Mouse (Mus musculus): ENCODE measurements around the gene Rras. TPM values are rescaled to one million over a fixed set of nuclear protein-coding genes. Genes with fewer than 3 reads are reported as not detected.

Rras gene
- total RNA-seq, 2 experiments from 2014 or later, result 12.4 to 13.1 TPM

DNA sequence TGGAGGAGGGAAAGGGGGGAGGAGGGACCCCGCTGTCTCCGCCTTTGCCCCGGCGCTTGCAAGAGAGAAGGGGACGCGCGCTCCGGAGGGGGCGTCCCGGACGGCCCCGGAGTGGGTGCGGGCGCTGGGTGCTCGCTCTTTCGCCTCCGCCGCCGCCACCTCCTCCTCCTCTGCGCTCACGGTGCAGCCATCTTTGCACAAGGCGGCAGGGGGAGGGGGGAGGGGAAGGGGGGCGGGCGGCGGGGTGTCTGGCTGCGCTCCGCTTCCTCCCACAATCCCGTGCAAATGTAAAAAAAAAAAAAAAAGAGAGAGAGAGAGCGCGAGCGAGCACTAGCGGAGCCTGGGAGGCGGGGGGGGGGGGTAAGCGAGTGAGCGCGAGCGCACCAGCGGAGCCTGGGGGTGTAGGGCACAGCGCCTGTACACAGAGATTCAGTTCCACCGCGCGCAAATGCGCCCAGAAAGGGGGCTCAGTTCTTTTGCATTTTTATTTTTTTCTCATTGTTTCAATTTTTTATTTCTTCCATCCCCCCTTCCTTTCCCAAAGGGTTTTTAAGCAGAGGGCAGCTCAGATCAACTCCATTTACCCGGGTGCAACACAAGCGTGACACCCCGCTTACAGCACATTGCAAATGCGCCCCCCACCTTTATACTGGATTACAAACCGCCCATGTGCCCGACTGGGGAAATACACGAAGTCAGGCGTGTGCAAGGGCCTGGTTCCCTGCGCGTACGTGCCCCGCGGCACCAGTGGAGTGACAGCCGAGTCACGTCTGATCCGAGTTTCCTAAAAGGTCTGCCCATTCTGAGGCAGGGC is 35.6 kb downstream of the Rras start:
- H3K27ac ChIP-seq, result peak overlapping the region; percentile 99
- no peak; the same call in 1 of the 2 replicates for TF ChIP-seq CTCF (conservative IDR thresholded peaks at IDR 0.05)
- H3K4me3 ChIP-seq, result peak overlapping the region; percentile 84
- DNase-seq (ENCODE audit: low spot score in 2 of 2), result peak; percentile 52 to 63

- peak; percentile 87 to 97 for DNase-seq (ENCODE audit: low spot score in 2 of 2)
- Histone ChIP-seq H3K4me3 (peak overlapping the region; percentile 84), H3K27ac (peak overlapping the region; percentile 99)
- TF ChIP-seq CTCF (conservative IDR thresholded peaks at IDR 0.05), result no peak
Measured at GRCm38 (mm10) chr7:45053931-45054510, 36.3 kb downstream of the Rras start.

DNA sequence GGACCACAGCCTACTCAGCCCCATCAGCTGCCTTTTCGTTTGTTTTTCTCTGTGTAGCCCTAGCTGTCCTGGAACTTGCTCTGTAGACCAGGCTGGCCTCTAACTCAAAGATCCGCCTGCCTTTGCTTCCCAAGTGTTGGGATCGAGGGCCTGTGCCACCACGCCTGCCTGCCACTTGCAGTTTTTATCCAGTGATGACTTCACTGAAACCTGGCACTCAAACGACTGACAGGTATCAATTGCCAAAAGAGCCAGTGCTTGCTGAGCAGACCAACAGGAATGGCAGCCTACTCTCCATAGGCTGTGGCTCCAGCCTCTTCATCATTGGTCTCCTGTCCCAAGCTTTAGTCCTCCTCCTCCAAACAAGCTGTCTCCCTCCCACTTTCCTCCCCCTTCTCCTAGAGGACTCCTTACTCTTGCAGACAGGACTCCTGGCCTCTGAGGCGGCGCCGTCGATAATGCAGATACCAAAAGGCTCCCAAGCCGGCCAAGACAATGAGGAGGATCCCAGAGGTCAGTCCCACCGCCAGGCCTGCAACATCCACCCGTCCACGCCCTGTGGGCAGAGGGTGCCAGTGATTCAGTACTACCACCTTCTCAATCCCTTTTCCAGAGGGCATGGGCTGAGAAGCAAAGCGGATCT is 38.7 kb downstream of the Rras start:
- H3K4me3 ChIP-seq, result no peak overlapping the region
- no peak for DNase-seq (ENCODE audit: low spot score in 2 of 2)
- no peak overlapping the region for H3K27ac ChIP-seq
- TF ChIP-seq CTCF (conservative IDR thresholded peaks at IDR 0.05), result no peak

GRCm38 (mm10) chr7:45056972-45057348 is 39.2 kb downstream of the Rras start:
- no peak overlapping the region for H3K4me3 ChIP-seq
- no peak overlapping the region for H3K27ac ChIP-seq
- TF ChIP-seq CTCF (conservative IDR thresholded peaks at IDR 0.05), result no peak
- no peak for DNase-seq (ENCODE audit: low spot score in 2 of 2)

DNA sequence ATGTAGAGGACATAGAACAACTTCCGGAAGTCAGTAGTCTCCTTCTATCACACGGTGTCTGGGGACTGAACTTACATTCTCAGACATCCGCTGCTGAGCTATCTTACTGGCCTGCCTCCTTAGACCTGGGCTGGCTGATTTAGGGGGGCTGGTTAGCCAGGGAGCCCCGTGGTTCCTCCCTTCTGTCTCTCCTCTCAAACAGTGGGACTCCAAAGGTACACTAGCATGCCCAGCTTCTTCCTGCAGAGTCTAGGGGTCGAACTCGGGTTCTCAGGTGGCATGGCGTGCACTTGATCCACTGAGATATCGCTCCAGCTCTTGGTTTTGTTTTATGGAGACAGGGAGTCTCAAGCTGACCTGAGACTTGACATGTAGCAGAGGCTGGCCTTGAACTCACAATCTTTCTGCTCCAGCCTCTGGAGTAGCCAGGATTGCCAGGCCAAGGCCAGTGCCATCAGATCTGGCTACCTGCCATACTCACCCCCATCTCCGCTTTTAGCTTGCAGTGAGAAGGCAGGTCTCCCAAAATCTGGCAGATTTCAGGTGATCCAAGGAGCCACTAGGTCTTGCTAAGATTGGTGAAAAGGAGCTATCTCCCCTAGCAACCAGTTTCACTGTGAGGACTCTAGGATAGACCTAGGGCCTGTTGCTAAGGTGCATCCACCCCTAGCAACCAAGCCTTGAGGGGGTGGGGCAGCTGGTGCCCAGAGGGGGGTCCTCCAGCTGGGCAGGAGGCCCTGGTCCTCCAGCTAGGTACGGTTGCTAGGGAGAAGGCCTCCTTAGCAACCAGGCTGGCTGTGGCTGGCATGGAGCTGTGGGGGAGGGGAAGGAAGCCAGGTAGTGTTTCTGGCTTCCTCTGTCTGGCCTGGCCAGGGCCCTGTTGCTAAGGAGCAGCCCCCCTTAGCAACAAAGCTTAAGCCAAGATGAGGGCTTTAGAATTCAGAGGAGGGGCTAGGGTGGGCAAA is 41.1 kb downstream of the Rras start:
- DNase-seq (ENCODE audit: low spot score in 2 of 2), result no peak
- Histone ChIP-seq H3K4me3 (no peak overlapping the region), H3K27ac (peak overlapping the region; percentile 72)
- TF ChIP-seq CTCF (conservative IDR thresholded peaks at IDR 0.05), result no peak

DNA sequence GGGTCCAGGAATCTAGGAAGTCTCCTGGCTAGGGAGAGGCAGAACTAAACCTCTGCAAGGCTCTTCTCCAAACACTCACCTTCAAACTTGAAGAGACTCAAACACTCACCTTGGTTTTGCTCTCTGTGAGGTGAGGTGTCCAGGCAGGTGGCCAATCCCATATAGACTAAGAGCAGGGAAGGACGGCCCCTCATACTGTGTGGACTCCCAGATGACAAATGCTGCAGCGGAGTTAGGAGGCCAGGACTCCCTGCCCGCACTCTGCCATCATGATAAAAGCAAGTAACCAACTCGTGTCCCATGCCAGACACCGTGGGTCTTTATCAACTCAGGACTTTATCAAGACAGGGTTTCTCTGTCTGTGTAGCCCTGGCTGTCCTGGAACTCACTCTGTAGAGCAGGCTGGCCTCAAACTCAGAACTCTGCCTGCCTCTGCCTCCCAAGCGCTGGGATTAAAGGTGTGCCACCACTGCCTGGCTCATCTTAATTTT is 42.9 kb downstream of the Rras start:
- DNase-seq (ENCODE audit: low spot score in 2 of 2), result no peak
- no peak for TF ChIP-seq CTCF (conservative IDR thresholded peaks at IDR 0.05)

DNA sequence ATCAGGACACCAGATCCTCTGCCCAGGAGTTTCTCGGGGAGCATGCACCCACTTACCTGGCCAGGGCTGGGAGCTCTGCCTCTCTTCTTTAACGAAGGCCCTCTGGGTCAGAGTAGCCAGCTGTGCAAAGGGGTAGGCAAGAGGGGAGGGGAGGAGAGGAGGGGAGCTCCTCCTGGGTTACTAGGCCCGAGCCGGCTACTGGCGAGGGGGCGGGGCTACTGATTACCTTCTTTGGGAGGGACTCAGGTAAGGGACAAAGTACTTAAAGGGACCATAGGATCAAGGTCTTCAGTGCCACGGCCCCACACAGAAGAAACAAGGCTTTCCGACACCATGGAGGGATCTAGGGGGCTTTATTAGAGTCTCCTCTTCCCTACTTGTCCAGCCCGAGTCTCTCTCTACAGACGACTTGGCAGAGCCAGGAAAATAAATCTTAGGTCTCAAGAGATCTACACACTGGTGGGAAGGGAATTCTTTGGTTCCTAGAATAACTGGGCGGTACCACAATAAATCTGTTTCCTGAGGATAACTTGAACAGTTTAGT is 43.8 kb downstream of the Rras start:
- Histone ChIP-seq H3K27ac (peak overlapping the region; percentile 97), H3K4me3 (peak overlapping the region; percentile 90)
- no peak for TF ChIP-seq CTCF (conservative IDR thresholded peaks at IDR 0.05)
- no peak for DNase-seq (ENCODE audit: low spot score in 2 of 2)

More for the DNA sequence above, 42.9 kb downstream of the Rras start:
- no peak overlapping the region for H3K27ac ChIP-seq
- H3K4me3 ChIP-seq, result no peak overlapping the region

- TF ChIP-seq CTCF (conservative IDR thresholded peaks at IDR 0.05), result peak; percentile 53
- H3K27ac ChIP-seq, result peak within 1 kb of the TSS; percentile 97
- peak within 1 kb of the TSS; percentile 90 for H3K4me3 ChIP-seq
- DNase-seq (ENCODE audit: low spot score in 2 of 2), result peak; percentile 95 to 96
Measured at GRCm38 (mm10) chr7:45062239-45062835, 44.6 kb downstream of the Rras start, which contains the start of the genes Nosip and Prrg2. Gene Nosip, plus strand, starts transcription at chr7:45062429. Gene Prrg2, minus strand, starts transcription at chr7:45062677.

DNA sequence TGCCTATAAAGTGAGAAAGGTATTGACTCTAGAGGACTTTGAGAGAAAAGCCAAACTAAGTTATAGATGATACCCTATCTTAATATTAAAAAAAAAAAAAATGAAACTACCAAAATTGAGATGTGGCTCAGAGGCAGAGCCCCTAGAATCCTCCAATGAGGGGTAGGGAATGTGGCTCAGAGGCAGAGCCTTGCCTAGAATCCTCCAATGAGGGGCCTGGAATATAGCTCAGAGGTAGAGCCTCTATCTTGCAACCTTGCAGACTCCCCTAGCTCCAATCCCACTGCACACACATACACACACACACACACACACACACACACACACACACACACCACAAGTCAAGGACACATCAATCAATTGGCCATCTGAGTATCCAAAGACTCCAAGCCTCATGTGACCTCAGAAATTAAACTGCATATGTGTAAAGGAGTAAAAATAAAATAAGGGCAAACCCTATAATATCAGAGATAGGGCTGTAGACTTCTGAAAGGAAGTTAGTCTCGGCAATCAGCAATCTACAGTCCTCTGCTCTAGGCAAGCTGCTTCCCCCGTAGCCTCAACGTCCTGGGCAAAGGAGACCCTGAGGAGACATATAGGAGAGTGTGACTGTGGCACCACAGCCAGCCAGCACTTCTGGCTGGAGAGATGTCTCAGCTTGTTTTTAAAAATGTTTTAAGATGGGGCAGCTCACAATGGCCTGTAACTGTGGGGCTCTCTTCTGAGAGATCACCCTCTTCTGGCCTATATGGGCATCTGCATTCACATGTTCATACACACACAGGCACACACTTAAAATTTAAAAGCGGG is 49.6 kb downstream of the Rras start:
- no peak for TF ChIP-seq CTCF (conservative IDR thresholded peaks at IDR 0.05)
- DNase-seq (ENCODE audit: low spot score in 2 of 2), result no peak

DNA sequence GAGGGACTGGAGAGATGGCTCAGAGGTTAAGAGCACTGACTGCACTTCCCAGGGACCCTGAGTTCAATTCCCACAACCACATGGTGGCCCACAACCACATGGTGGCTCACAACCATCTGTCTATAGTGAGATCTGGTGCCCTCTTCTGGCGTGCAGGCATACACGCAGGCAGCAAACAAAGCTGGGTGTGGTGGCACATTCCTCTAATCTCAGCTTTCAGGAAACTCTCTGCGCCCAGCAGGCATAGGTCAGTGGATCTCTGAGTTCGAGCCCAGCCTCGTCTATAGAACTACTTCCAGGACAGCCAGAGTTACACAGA is 50.2 kb downstream of the Rras start:
- H3K4me3 ChIP-seq, result no peak overlapping the region
- H3K27ac ChIP-seq, result no peak overlapping the region
- no peak for DNase-seq (ENCODE audit: low spot score in 2 of 2)
- peak; percentile 81 for TF ChIP-seq CTCF (conservative IDR thresholded peaks at IDR 0.05)

More for the DNA sequence above, 49.6 kb downstream of the Rras start:
- no peak overlapping the region for H3K27ac ChIP-seq
- H3K4me3 ChIP-seq, result no peak overlapping the region

- H3K27ac ChIP-seq, result no peak overlapping the region
- TF ChIP-seq CTCF (conservative IDR thresholded peaks at IDR 0.05), result no peak
- H3K4me3 ChIP-seq, result no peak overlapping the region
- DNase-seq (ENCODE audit: low spot score in 2 of 2), result no peak
Measured at GRCm38 (mm10) chr7:45069671-45070070, 51.9 kb downstream of the Rras start.

Small RNAs within 50 kb of the gene (microRNA-seq; reads per million reads assigned to microRNA genes)
- gene Mir7054, result 1.3 to 1.7 reads per million in 2 experiments

Other genes starting within 250 kb of the Rras start
- gene Nup62, start 201.9 kb upstream of the Rras start, total RNA-seq (2021), result 10 to 100 TPM; 29.7 to 33.2 TPM
- 1 to 10 TPM; 2.6 to 3.3 TPM for gene Il4i1, start 201.6 kb upstream of the Rras start, total RNA-seq (2021)
- gene Atf5, start 201.3 kb upstream of the Rras start, total RNA-seq (2021), result 10 to 100 TPM; 27.0 to 30.0 TPM
- gene Akt1s1, start 169.0 kb upstream of the Rras start, total RNA-seq (2021), result 10 to 100 TPM; 76.7 to 84.3 TPM
- 10 to 100 TPM; 69.0 to 81.3 TPM for gene Tbc1d17, start 168.9 kb upstream of the Rras start, total RNA-seq (2021)
- 10 to 100 TPM; 33.1 to 36.3 TPM for gene Pnkp, start 160.8 kb upstream of the Rras start, total RNA-seq (2021)
- 100 to 1,000 TPM; 321 to 335 TPM for gene Ptov1, start 148.2 kb upstream of the Rras start, total RNA-seq (2021)
- 100 to 1,000 TPM; 103 to 107 TPM for gene Med25, start 125.2 kb upstream of the Rras start, total RNA-seq (2021)
- gene Fuz, start 121.9 kb upstream of the Rras start, total RNA-seq (2021), result 10 to 100 TPM; 21.6 to 24.8 TPM
- 100 to 1,000 TPM; 298 to 305 TPM for gene Ap2a1, start 88.5 kb upstream of the Rras start, total RNA-seq (2021)
- 1 to 10 TPM; 1.3 to 2.0 TPM for gene Tsks, start 74.8 kb upstream of the Rras start, total RNA-seq (2021)
- gene Cpt1c, start 43.1 kb upstream of the Rras start, total RNA-seq (2021), result 100 to 1,000 TPM; 138 to 140 TPM
- gene Prmt1, start 31.4 kb upstream of the Rras start, total RNA-seq (2021), result 100 to 1,000 TPM; 165 to 171 TPM
- gene Irf3, start 20.3 kb upstream of the Rras start, total RNA-seq (2021), result 10 to 100 TPM; 38.4 to 42.7 TPM
- gene Bcl2l12, start 19.2 kb upstream of the Rras start, total RNA-seq (2021), result 1 to 10 TPM; 2.5 to 3.7 TPM
- gene Scaf1, start 1.6 kb upstream of the Rras start, total RNA-seq (2021), result 100 to 1,000 TPM; 166 to 168 TPM
- 10 to 100 TPM; 77.6 to 81.4 TPM for gene Prr12, start 34.9 kb downstream of the Rras start, total RNA-seq (2021)
- gene Nosip, start 44.5 kb downstream of the Rras start, total RNA-seq (2021), result 10 to 100 TPM; 54.2 to 57.7 TPM
- gene Prrg2, start 44.7 kb downstream of the Rras start, total RNA-seq (2021), result 1 to 10 TPM; 5.7 to 8.4 TPM
- gene Rcn3, start 74.3 kb downstream of the Rras start, total RNA-seq (2021), result 10 to 100 TPM in 1 of 2 experiments, 1 to 10 TPM in 1; 7.5 to 11.7 TPM
- 10 to 100 TPM; 17.8 to 19.0 TPM for gene Fcgrt, start 85.9 kb downstream of the Rras start, total RNA-seq (2021)
- gene Rps11, start 106.5 kb downstream of the Rras start, total RNA-seq (2021), result 100 to 1,000 TPM; 436 to 442 TPM
- 100 to 1,000 TPM; 808 to 856 TPM for gene Rpl13a, start 110.8 kb downstream of the Rras start, total RNA-seq (2021)
- not detected for gene Gm45713, start 118.3 kb downstream of the Rras start, total RNA-seq (2021)
- 1 to 10 TPM; 9.4 TPM for gene Flt3l, start 118.5 kb downstream of the Rras start, total RNA-seq (2021)
- gene Pih1d1, start 136.3 kb downstream of the Rras start, total RNA-seq (2021), result 10 to 100 TPM; 43.0 to 46.1 TPM
- gene Aldh16a1, start 136.6 kb downstream of the Rras start, total RNA-seq (2021), result 10 to 100 TPM; 13.2 to 13.3 TPM
- gene Slc17a7, start 146.0 kb downstream of the Rras start, total RNA-seq (2021), result 1,000 to 10,000 TPM; 1,342 to 1,423 TPM
- under 1 TPM in 1 of 2 experiments, not detected in 1; 0.20 TPM for gene Gfy, start 161.6 kb downstream of the Rras start, total RNA-seq (2021)
- gene Pth2, start 163.0 kb downstream of the Rras start, total RNA-seq (2021), result not detected
- gene Ccdc155, start 186.9 kb downstream of the Rras start, total RNA-seq (2021), result 1 to 10 TPM; 3.5 to 3.9 TPM
- gene Dkkl1, start 194.2 kb downstream of the Rras start, total RNA-seq (2021), result 1 to 10 TPM; 1.6 TPM
- gene Tead2, start 197.8 kb downstream of the Rras start, total RNA-seq (2021), result 1 to 10 TPM; 4.3 to 5.7 TPM
- 1 to 10 TPM; 3.7 to 5.5 TPM for gene Cd37, start 221.2 kb downstream of the Rras start, total RNA-seq (2021)
- gene Slc6a16, start 223.1 kb downstream of the Rras start, total RNA-seq (2021), result 1 to 10 TPM; 1.7 to 2.8 TPM

Measured in layer of hippocampus, adult 2 months (tissue).